Mouse (Mus musculus): Measurements from ENCODE around the gene Foxd1. TPM values are rescaled to one million over a fixed set of nuclear protein-coding genes. Genes with fewer than 3 reads are reported as not detected.

Gene Foxd1
- total RNA-seq (2014; rRNA removed; ENCODE audit: low replicate concordance) = not detected in 2 replicates
- not detected in 2 replicates for polyA plus RNA-seq (2015; fragmentation: Nextera tagmentation; extraction: Ambion mirVana)

- TF ChIP-seq CTCF (IDR thresholded peaks at IDR 0.05; ENCODE audit: low read depth) = no peak
- H3K4me2 ChIP-seq (ENCODE audit: low read depth, low read length) = peak within 1 kb of the TSS; percentile 67
- peaks cover 98% of the 10 kb centered on the region for H3K27me3 ChIP-seq (ENCODE audit: control insufficient read depth, insufficient read depth, low read length)
- ATAC-seq (ENCODE audit: insufficient read depth, low read depth) = peak; percentile 80
- no peaks in the 10 kb centered on the region for H3K36me3 ChIP-seq (replicated peaks; ENCODE audit: control insufficient read depth, insufficient read depth, low read length)
- no peak within 1 kb of the TSS for H3K9ac ChIP-seq (replicated peaks; ENCODE audit: low read depth, low read length)
- H3K4me3 ChIP-seq (ENCODE audit: low read depth, low read length) = peak within 1 kb of the TSS; percentile 49
- peak; percentile 48 for DNase-seq (ENCODE audit: low spot score)
- under 1% methylated on average over 53 of the region's 76 CpGs for WGBS
- H3K9me3 ChIP-seq (replicated peaks; ENCODE audit: control insufficient read depth, low read length) = no peaks in the 10 kb centered on the region
- 0 out of 2 replicates have a peak, but pooled peaks cover 4% of the 10 kb centered on the region for H3K4me1 ChIP-seq (ENCODE audit: control insufficient read depth, insufficient read depth)
- H3K27ac ChIP-seq (ENCODE audit: low read depth) = no peak within 1 kb of the TSS
Measured at GRCm38 (mm10) chr13:98354090-98354801, at the start of gene Foxd1. TSS of gene Foxd1 (plus strand) at chr13:98354242.

DNA sequence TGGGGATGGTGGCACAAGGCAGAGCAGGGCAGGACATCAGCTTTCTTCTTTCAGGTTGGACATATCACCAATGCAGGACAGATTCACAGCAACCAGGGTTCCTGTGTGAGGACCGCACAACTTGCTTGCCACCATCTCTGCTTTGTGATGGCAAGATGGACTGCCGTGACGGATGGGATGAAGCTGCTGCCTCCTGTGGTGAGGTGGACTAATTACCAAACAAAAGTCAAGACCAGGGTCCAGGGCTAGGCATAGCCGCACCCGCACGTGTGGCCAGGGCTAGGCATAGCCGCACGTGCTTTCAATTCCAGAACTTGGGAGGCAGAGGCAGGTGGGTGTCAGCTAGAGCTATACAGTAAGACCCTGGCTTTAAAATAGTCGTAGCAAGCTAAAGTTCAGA, 48.8 kb upstream of the Foxd1 start:
- H3K27ac ChIP-seq (ENCODE audit: low read depth) = no peak overlapping the region
- TF ChIP-seq EP300 (IDR thresholded peaks at IDR 0.05; ENCODE audit: low read depth) (no peak), CTCF (IDR thresholded peaks at IDR 0.05; ENCODE audit: low read depth) (no peak)
- H3K9ac ChIP-seq (replicated peaks; ENCODE audit: low read depth, low read length) = no peak overlapping the region
- no peak overlapping the region for H3K4me2 ChIP-seq (ENCODE audit: low read depth, low read length)
- no peak for DNase-seq (ENCODE audit: low spot score)
- no peaks in the 10 kb centered on the region for H3K9me3 ChIP-seq (replicated peaks; ENCODE audit: control insufficient read depth, low read length)
- ATAC-seq (ENCODE audit: insufficient read depth, low read depth) = no peak
- H3K4me3 ChIP-seq (ENCODE audit: low read depth, low read length) = no peak overlapping the region
- peaks cover 18% of the 10 kb centered on the region for H3K36me3 ChIP-seq (replicated peaks; ENCODE audit: control insufficient read depth, insufficient read depth, low read length)
- H3K4me1 ChIP-seq (ENCODE audit: control insufficient read depth, insufficient read depth) = no peaks in the 10 kb centered on the region
- 89% methylated on average over 9 of the region's 9 CpGs for WGBS
- no peaks in the 10 kb centered on the region for H3K27me3 ChIP-seq (ENCODE audit: control insufficient read depth, insufficient read depth, low read length)

- no peak overlapping the region for H3K9ac ChIP-seq (replicated peaks; ENCODE audit: low read depth, low read length)
- no peak for ATAC-seq (ENCODE audit: insufficient read depth, low read depth)
Measured at GRCm38 (mm10) chr13:98306393-98306792, 47.6 kb upstream of the Foxd1 start.

DNA sequence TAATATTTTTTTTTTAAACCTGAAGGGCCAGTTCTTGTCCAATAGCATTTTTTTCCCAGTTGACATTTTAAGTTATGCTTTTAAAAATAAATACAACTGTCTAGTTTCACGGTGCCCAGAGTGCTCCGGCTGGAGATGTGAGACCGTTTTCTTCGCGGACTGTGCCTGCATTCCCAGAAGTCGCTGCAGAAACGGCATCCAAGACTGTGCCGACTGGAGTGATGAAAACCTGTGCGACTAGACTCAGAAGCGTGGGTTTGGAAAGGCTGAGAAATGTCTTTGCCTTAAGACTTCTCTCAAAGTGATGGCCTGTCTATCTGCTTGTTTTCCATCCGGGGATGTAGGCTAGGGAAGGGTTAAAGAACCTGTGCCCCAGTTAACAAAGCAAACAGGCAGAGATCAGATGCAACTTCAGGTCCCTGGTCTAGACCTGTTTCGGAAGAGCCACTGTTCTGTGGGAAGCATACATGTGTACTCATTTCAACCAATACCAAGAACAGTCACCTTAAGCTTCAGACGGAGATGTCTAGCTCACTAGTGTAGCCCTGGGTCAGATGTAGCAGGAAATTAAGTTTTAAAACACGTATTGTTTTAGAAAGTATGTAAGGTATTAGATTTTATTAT, 47.1 kb upstream of the Foxd1 start:
- TF ChIP-seq CTCF (IDR thresholded peaks at IDR 0.05; ENCODE audit: low read depth) = no peak
- no peak for TF ChIP-seq EP300 (IDR thresholded peaks at IDR 0.05; ENCODE audit: low read depth)
- no peak for DNase-seq (ENCODE audit: low spot score)
- Histone ChIP-seq H3K9me3 (replicated peaks; ENCODE audit: control insufficient read depth, low read length) (no peaks in the 10 kb centered on the region), H3K4me2 (ENCODE audit: low read depth, low read length) (no peak overlapping the region), H3K4me3 (ENCODE audit: low read depth, low read length) (no peak overlapping the region), H3K4me1 (ENCODE audit: control insufficient read depth, insufficient read depth) (no peaks in the 10 kb centered on the region), H3K27ac (ENCODE audit: low read depth) (no peak overlapping the region), H3K36me3 (replicated peaks; ENCODE audit: control insufficient read depth, insufficient read depth, low read length) (peaks cover 35% of the 10 kb centered on the region), H3K27me3 (ENCODE audit: control insufficient read depth, insufficient read depth, low read length) (no peaks in the 10 kb centered on the region), H3K9ac (replicated peaks; ENCODE audit: low read depth, low read length) (no peak overlapping the region)
- 32% methylated on average over 14 of the region's 14 CpGs for WGBS
- ATAC-seq (ENCODE audit: insufficient read depth, low read depth) = no peak

More at GRCm38 (mm10) chr13:98306393-98306792, 47.6 kb upstream of the Foxd1 start:
- no peak overlapping the region for H3K27ac ChIP-seq (ENCODE audit: low read depth)
- no peaks in the 10 kb centered on the region for H3K27me3 ChIP-seq (ENCODE audit: control insufficient read depth, insufficient read depth, low read length)
- peaks cover 29% of the 10 kb centered on the region for H3K36me3 ChIP-seq (replicated peaks; ENCODE audit: control insufficient read depth, insufficient read depth, low read length)
- no peaks in the 10 kb centered on the region for H3K9me3 ChIP-seq (replicated peaks; ENCODE audit: control insufficient read depth, low read length)
- WGBS = 32% methylated on average over 5 of the region's 5 CpGs
- TF ChIP-seq CTCF (IDR thresholded peaks at IDR 0.05; ENCODE audit: low read depth) (no peak), EP300 (IDR thresholded peaks at IDR 0.05; ENCODE audit: low read depth) (no peak)
- no peak for DNase-seq (ENCODE audit: low spot score)
- no peak overlapping the region for H3K4me2 ChIP-seq (ENCODE audit: low read depth, low read length)
- H3K4me3 ChIP-seq (ENCODE audit: low read depth, low read length) = no peak overlapping the region
- H3K4me1 ChIP-seq (ENCODE audit: control insufficient read depth, insufficient read depth) = no peaks in the 10 kb centered on the region

- H3K36me3 ChIP-seq (replicated peaks; ENCODE audit: control insufficient read depth, insufficient read depth, low read length) = peaks cover 44% of the 10 kb centered on the region
- no peak for DNase-seq (ENCODE audit: low spot score)
- ATAC-seq (ENCODE audit: insufficient read depth, low read depth) = no peak
- WGBS = 79% methylated on average over 5 of the region's 5 CpGs
- H3K27ac ChIP-seq (ENCODE audit: low read depth) = no peak overlapping the region
- no peaks in the 10 kb centered on the region for H3K27me3 ChIP-seq (ENCODE audit: control insufficient read depth, insufficient read depth, low read length)
- H3K9me3 ChIP-seq (replicated peaks; ENCODE audit: control insufficient read depth, low read length) = no peaks in the 10 kb centered on the region
- H3K4me2 ChIP-seq (ENCODE audit: low read depth, low read length) = no peak overlapping the region
- TF ChIP-seq EP300 (IDR thresholded peaks at IDR 0.05; ENCODE audit: low read depth) = no peak
- TF ChIP-seq CTCF (IDR thresholded peaks at IDR 0.05; ENCODE audit: low read depth) = no peak
- H3K9ac ChIP-seq (replicated peaks; ENCODE audit: low read depth, low read length) = no peak overlapping the region
- H3K4me1 ChIP-seq (ENCODE audit: control insufficient read depth, insufficient read depth) = no peaks in the 10 kb centered on the region
- H3K4me3 ChIP-seq (ENCODE audit: low read depth, low read length) = no peak overlapping the region
Measured at GRCm38 (mm10) chr13:98308004-98308403, 46.0 kb upstream of the Foxd1 start.
